Mouse (Mus musculus) intestine, postnatal 0 days (tissue): ENCODE measurements at regions not wholly inside any gene's neighbourhood (a gene's known extent, or its start where the extent isn't known, plus 50 kb on each side); places are given as distances from the start of the nearest gene placed in this dataset.
"Not testable (repeated sequence)": the region's sequence is repeated elsewhere in the genome, so short reads cannot be mapped to it uniquely, and the experiment has no call there.

ENCODE experiments used
- ATAC-seq: fragments of 200-750 bp; cut with Nextera tagmentation; 2 replicates; pipeline ENCODE4 v1.8.0; 2017; ENCODE audit warnings: mild to moderate bottlenecking, moderate TSS enrichment, moderate library complexity
- H3K27ac ChIP-seq: fragments of 300-500 bp; sonication (generic); 2 replicates; pipeline ENCODE4 v1.5.1; 2014; ENCODE audit warnings: mild to moderate bottlenecking, low read depth, low read length, moderate library complexity
- H3K27me3 ChIP-seq: fragments of 300-500 bp; sonication (generic); replicated peaks from 2 replicates; pipeline ENCODE4 v1.6.1; 2014; ENCODE audit warnings: low read length, mixed read lengths; ENCODE audit not compliant: control insufficient read depth, insufficient read depth
- H3K36me3 ChIP-seq: fragments of 300-500 bp; sonication (generic); 2 replicates; pipeline ENCODE4 v1.6.1; 2014; ENCODE audit warnings: mild to moderate bottlenecking, moderate library complexity; ENCODE audit not compliant: control insufficient read depth, insufficient read depth
- H3K4me1 ChIP-seq: fragments of 300-500 bp; sonication (generic); replicated peaks from 2 replicates; pipeline ENCODE4 v1.6.1; 2014; ENCODE audit warnings: antibody characterized with exemption, low read length, mixed read lengths; ENCODE audit not compliant: control insufficient read depth, insufficient read depth
- H3K4me2 ChIP-seq: fragments of 300-500 bp; sonication (generic); replicated peaks from 2 replicates; pipeline ENCODE4 v1.6.1; 2014; ENCODE audit warnings: low read depth, mild to moderate bottlenecking, moderate library complexity
- H3K4me3 ChIP-seq: fragments of 300-500 bp; sonication (generic); 2 replicates; pipeline ENCODE4 v1.5.1; 2014; ENCODE audit warnings: low read depth, low read length
- H3K9ac ChIP-seq: fragments of 300-500 bp; sonication (generic); 2 replicates; pipeline ENCODE4 v1.6.1; 2014; ENCODE audit warnings: mild to moderate bottlenecking, low read depth, low read length
- H3K9me3 ChIP-seq: fragments of 300-500 bp; sonication (generic); 2 replicates; pipeline ENCODE4 v1.6.1; 2016; ENCODE audit warnings: mixed run types; ENCODE audit not compliant: control insufficient read depth
- CTCF ChIP-seq: sonication (generic); IDR thresholded peaks from 2 replicates; pipeline ENCODE4 v1.5.1; 2016; ENCODE audit warnings: low read depth, mild to moderate bottlenecking, control low read depth, antibody characterized with exemption, moderate library complexity
- WGBS: fragments of 180-500 bp; shearing (Covaris S2); extraction: QIAGEN DNeasy Blood & Tissue Kit; methylation state at CpG from one replicate; pipeline ENCODE4 v1.1.7; 2014; 5-methylcytosine and 5-hydroxymethylcytosine counted together

GRCm38 (mm10) chr16:65376553-65376952, 143.8 kb upstream of the Pou1f1 start:
- no peaks in the 10 kb centered on the region for H3K4me1 ChIP-seq
- no peak overlapping the region for H3K9ac ChIP-seq
- no peak overlapping the region for H3K4me3 ChIP-seq
- no peak overlapping the region for H3K27ac ChIP-seq
- H3K36me3 ChIP-seq, result no peaks in the 10 kb centered on the region
- H3K9me3 ChIP-seq, result no peaks in the 10 kb centered on the region
- no peak for TF ChIP-seq CTCF
- H3K27me3 ChIP-seq, result no peaks in the 10 kb centered on the region
- no peak overlapping the region for H3K4me2 ChIP-seq
- ATAC-seq, result no peak

- no peak for TF ChIP-seq CTCF
- no peak for ATAC-seq
- 84% methylated on average over 3 of the region's 3 CpGs for WGBS
These were observed 142.0 kb upstream of the Pou1f1 start for GRCm38 (mm10) chr16:65378276-65378675.

GRCm38 (mm10) chr16:65379939-65380338, 140.4 kb upstream of the Pou1f1 start:
- Histone ChIP-seq H3K9ac (no peak overlapping the region), H3K4me2 (no peak overlapping the region), H3K4me3 (no peak overlapping the region), H3K27ac (no peak overlapping the region), H3K9me3 (no peaks in the 10 kb centered on the region), H3K27me3 (no peaks in the 10 kb centered on the region), H3K4me1 (no peaks in the 10 kb centered on the region), H3K36me3 (no peaks in the 10 kb centered on the region)
- no peak for ATAC-seq
- no peak for TF ChIP-seq CTCF
- WGBS, result 60% methylated on average over 5 of the region's 5 CpGs

More at GRCm38 (mm10) chr16:65378276-65378675, 142.0 kb upstream of the Pou1f1 start:
- H3K4me2 ChIP-seq, result no peak overlapping the region
- H3K9ac ChIP-seq, result no peak overlapping the region
- no peak overlapping the region for H3K27ac ChIP-seq
- H3K27me3 ChIP-seq, result no peaks in the 10 kb centered on the region
- H3K4me1 ChIP-seq, result no peaks in the 10 kb centered on the region
- no peaks in the 10 kb centered on the region for H3K36me3 ChIP-seq
- H3K4me3 ChIP-seq, result no peak overlapping the region
- no peaks in the 10 kb centered on the region for H3K9me3 ChIP-seq

GRCm38 (mm10) chr16:65403926-65404648, 116.2 kb upstream of the Pou1f1 start:
- Histone ChIP-seq H3K27ac (no peak overlapping the region), H3K9me3 (no peaks in the 10 kb centered on the region), H3K9ac (no peak overlapping the region), H3K4me3 (no peak overlapping the region), H3K36me3 (no peaks in the 10 kb centered on the region), H3K4me1 (no peaks in the 10 kb centered on the region), H3K27me3 (no peaks in the 10 kb centered on the region), H3K4me2 (no peak overlapping the region)
- 86% methylated on average over 5 of the region's 5 CpGs for WGBS
- no peak for TF ChIP-seq CTCF
- ATAC-seq, result no peak

- Histone ChIP-seq H3K4me2 (no peak overlapping the region), H3K4me3 (no peak overlapping the region), H3K27ac (no peak overlapping the region), H3K4me1 (no peaks in the 10 kb centered on the region), H3K27me3 (no peaks in the 10 kb centered on the region), H3K36me3 (no peaks in the 10 kb centered on the region), H3K9ac (no peak overlapping the region), H3K9me3 (no peaks in the 10 kb centered on the region)
- ATAC-seq, result no peak
- TF ChIP-seq CTCF, result no peak
- WGBS, result 89% methylated on average over 5 of the region's 5 CpGs
These were observed 115.5 kb upstream of the Pou1f1 start for GRCm38 (mm10) chr16:65404816-65405215.

GRCm38 (mm10) chr16:65405824-65406556, 114.3 kb upstream of the Pou1f1 start:
- H3K36me3 ChIP-seq, result no peaks in the 10 kb centered on the region
- no peak overlapping the region for H3K9ac ChIP-seq
- ATAC-seq, result no peak
- no peak overlapping the region for H3K4me3 ChIP-seq
- TF ChIP-seq CTCF, result no peak
- 65% methylated on average over 3 of the region's 3 CpGs for WGBS
- H3K4me2 ChIP-seq, result no peak overlapping the region
- no peaks in the 10 kb centered on the region for H3K4me1 ChIP-seq
- H3K27me3 ChIP-seq, result no peaks in the 10 kb centered on the region
- no peak overlapping the region for H3K27ac ChIP-seq
- no peaks in the 10 kb centered on the region for H3K9me3 ChIP-seq

- WGBS, result 58% methylated on average over 6 of the region's 9 CpGs
- not testable (repeated sequence) for H3K27ac ChIP-seq, H3K9ac ChIP-seq, H3K9me3 ChIP-seq, H3K4me2 ChIP-seq, ATAC-seq, H3K4me1 ChIP-seq, H3K36me3 ChIP-seq, H3K4me3 ChIP-seq, H3K27me3 ChIP-seq
These were observed 88.3 kb upstream of the Pou1f1 start for GRCm38 (mm10) chr16:65432046-65432445.
